Mouse (Mus musculus): ENCODE results near the gene 1700015G11Rik.

Gene 1700015G11Rik

DNA sequence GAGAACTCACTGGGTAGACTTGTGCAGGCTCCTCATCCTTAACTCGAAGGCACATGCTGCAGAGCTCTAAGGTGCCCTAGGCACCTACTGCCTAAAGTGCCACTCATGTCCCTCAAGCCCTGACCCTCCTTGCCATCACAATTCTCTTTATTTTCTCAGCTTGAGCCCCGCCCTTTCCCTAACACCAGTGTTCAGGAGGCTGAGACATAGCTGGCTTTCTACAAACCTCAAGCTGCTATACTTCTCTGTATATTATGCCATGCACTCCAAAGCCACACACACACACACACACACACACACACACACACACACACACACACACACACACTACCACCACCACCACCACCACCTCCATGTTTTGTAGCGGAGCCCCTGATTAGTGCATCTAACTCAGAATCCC lies at the start of gene 1700015G11Rik:
TSS of gene 1700015G11Rik (minus strand) at position 101 of the 400 bp plus-strand sequence.
- in situ Hi-C loops (cut with MseI, MboI), result no loop called here

- in situ Hi-C loops (cut with MseI, MboI), result no loop called here
Observed at GRCm38 (mm10) chr7:52056954-52057353, 41.4 kb upstream of the 1700015G11Rik start.

DNA sequence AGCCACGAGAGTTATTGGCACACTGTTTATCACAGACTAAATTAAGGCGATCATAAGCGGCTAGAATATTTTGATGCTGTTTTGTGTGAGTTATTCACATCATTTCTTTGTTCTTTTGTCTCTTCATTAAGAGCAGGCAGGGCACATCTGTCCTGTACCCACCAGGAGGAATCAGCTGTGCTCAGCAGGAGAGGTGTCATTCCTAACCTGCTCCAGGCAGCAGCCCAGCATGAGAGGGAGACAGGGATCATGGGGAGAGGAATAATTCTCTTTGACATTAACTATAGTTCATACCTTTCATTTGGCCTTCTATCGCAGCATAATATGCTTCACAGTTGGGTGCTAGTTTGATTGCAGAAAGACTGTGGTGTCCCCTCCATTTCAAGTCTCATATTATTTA lies 40.7 kb upstream of the 1700015G11Rik start:
- in situ Hi-C loops (cut with MseI, MboI), result no loop called here

DNA sequence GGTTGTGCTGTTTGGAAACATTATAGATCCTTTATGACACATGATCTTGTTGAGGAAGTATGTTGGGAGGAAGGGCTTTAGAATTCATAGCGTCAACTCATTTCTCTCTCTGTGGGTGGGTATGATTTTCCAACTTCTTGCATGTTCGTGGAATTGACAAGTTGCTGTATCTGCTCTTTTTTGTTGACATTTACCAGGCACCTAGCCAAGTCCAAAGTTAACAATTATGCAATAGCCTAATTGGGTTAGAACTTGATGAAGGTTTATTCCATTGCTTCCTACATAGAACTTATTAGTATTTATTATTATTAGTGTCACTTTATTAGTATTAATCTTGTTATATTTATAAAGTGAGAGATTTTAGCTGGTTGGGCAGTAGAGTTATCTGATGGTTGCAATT lies 40.3 kb upstream of the 1700015G11Rik start:
- in situ Hi-C loops (cut with MseI, MboI), result no loop called here

- in situ Hi-C loops (cut with MseI, MboI), result loop anchor here (25.0 kb wide), 1 partner anchor 349 kb away; no protein-coding TSS in a partner anchor
Observed at GRCm38 (mm10) chr7:52037600-52038582, 22.4 kb upstream of the 1700015G11Rik start.

DNA sequence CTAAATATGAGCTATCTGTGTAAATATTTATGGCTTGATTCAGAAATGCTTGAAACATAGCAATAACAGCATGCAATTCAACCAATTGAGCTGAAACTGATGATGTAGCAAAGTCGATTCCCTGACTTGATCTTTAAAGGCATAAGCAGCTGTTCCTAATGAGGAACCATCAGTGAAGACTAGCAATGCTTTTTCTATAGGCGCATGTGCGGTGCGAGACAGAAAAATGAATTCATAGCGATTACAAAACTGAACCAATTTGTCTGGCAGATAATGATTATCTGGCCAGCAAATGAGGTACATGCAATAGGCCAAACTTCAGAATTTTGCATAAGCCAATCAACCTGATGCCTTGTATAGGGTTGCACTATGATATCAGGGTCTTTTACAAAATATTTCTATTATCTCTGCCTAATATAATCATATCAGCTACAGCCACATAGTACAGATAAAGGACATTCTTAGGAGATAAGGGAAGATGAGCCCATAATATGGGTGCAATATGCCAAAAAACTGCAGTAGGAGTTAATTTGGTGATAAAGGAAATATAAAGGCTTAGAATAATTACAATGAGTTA lies 8.6 kb upstream of the 1700015G11Rik start:
- in situ Hi-C loops (cut with MseI, MboI), result no loop called here

- in situ Hi-C loops (cut with MseI, MboI), result no loop called here
Observed at GRCm38 (mm10) chr7:52022039-52022438, 6.5 kb upstream of the 1700015G11Rik start.

DNA sequence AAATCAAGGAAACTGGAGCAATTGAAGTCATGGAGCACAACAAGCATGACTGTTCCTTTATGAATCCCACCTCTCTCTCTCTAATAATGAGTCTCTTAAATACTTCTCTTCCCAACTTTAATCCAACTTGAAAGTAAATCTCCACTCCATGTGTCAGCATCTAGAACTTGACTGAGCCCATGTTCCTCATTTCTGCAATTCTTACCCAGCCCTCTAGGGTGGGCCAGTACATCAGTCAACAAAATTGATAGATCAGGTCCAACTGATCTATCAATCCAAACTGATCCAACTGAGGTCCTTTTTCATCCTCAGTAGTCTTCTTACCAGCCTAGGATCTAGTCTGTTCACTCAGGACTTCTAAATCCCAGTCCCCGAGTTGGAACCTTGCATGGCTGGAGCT lies 348 bp downstream of the 1700015G11Rik start:
- in situ Hi-C loops (cut with MseI, MboI), result no loop called here

GRCm38 (mm10) chr7:52013457-52013856 lies 2.1 kb downstream of the 1700015G11Rik start:
- in situ Hi-C loops (cut with MseI, MboI), result no loop called here

DNA sequence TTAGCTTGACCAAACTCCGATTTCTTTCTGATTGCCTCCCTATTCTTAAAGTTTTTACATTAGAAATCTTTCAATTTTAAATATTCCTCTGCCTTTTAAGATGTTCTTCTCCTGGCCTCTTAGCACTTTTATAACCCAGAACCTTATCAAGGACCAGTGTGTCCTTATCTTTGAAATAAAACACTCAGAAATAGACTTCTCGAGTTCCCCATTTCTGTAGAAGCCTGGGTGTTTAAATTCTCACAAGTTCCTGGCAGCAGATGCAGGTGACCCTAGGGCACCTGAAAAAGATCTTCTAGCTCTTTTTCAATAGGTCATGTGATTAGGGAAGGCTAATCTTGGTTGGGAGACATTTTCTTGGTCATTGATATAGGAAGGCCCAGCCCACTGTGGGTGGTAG lies 8.4 kb downstream of the 1700015G11Rik start:
- in situ Hi-C loops (cut with MseI, MboI), result no loop called here

DNA sequence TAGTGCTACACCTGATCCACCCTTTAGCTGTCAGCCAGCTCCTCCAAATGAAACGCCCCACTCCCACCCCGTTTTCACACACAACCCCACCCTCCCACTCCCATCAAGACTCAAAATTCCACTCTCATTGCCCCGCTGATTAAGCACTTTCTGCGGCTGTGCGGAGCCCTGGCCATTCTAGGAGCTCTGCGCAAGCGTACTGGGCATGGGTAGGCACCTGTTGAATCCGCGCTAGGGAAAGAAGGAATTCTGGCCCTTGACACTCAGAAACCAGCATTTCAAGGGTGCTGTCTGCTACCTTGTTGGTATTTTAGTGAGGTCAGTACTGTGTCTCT lies 9.3 kb downstream of the 1700015G11Rik start:
- in situ Hi-C loops (cut with MseI, MboI), result no loop called here

- in situ Hi-C loops (cut with MseI, MboI), result no loop called here
Observed at GRCm38 (mm10) chr7:52005511-52006295, 9.8 kb downstream of the 1700015G11Rik start, which contains the start of gene Svip. TSS of gene Svip (minus strand) at chr7:52006018.

DNA sequence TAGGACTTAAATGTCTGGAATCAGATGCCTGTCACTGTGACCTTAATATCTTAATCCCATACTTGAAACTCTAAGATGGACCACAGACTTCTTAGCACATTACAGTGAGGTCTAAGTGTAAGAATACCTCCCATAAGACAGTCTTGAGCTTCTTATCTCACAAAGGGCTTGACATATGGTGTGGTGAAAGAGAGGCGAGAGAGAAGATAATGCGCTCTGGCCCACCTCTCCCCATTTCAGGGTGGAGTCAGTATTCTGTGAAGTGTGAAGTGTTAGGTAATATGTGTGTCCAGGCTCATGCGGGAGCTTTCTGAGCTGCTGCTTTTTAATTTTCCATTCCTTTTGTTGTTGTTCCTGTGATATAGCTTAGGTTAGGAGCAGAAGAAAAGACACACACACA lies 24.5 kb downstream of the 1700015G11Rik start:
- in situ Hi-C loops (cut with MseI, MboI), result no loop called here

- in situ Hi-C loops (cut with MseI, MboI), result no loop called here
Observed at GRCm38 (mm10) chr7:51986909-51987308, 28.6 kb downstream of the 1700015G11Rik start.

DNA sequence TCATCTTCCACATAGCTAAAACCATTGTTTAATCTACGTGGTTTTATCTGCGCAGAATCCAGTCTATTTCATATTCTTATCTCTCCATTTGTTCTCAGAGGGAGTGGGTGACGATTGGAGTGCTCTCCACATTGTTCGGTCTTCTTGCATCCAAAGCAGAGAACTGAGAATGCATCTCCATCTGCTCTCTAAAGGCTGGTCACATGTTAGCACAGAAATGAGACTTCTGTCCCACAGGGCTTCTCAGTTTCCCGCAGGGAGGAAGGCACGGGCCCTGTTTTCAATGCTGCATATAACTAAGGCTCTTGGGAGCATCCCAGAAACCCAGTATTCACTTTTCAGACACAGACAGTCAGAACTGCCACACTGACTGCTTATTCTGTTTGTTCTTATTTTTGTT lies 29.8 kb downstream of the 1700015G11Rik start:
- in situ Hi-C loops (cut with MseI, MboI), result no loop called here

DNA sequence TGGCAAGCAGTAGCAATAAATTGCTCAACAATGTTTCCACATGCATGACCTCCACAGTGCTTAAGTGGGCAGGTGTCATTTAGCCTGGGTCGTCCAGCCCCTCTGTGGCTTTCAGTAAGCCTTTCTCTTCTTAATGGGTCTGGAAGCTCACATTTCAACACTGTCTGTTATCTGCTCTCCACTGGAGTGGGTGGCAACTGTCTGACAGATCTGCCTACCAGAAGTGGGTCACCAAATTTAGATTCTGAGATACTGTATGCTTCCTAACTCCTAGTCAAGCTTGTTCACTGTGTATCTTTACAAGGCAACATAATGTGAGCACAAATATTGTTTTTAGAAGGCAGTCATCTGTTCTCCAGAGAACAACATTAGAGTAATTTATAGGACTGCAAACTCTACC lies 33.2 kb downstream of the 1700015G11Rik start:
- in situ Hi-C loops (cut with MseI, MboI), result no loop called here

DNA sequence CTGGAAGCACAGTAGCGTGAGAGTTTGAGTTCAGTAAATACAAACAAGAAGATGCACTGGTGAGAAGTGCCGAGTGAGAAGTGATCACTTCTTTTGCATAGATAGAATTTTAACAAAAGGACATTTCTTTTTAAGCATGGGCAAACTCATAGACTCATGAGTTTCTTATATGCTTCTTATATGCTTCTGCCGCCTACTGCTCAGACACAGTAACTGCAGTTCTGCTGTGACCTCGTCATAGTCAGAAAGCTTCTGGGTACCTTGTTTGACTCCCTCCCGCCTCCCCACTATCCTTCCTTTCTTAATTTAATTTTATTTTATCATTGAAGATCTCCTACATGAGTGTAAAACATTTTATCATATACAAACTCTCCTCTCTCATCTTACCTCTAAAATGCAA lies 36.3 kb downstream of the 1700015G11Rik start:
- in situ Hi-C loops (cut with MseI, MboI), result no loop called here

- in situ Hi-C loops (cut with MseI, MboI), result no loop called here
Observed at GRCm38 (mm10) chr7:51975181-51975580, 40.3 kb downstream of the 1700015G11Rik start.

- in situ Hi-C loops (cut with MseI, MboI), result loop anchor here (5.0 kb wide), 1 partner anchor 356 kb away; no protein-coding TSS in a partner anchor
Observed at GRCm38 (mm10) chr7:51973526-51973925, 42.0 kb downstream of the 1700015G11Rik start.

DNA sequence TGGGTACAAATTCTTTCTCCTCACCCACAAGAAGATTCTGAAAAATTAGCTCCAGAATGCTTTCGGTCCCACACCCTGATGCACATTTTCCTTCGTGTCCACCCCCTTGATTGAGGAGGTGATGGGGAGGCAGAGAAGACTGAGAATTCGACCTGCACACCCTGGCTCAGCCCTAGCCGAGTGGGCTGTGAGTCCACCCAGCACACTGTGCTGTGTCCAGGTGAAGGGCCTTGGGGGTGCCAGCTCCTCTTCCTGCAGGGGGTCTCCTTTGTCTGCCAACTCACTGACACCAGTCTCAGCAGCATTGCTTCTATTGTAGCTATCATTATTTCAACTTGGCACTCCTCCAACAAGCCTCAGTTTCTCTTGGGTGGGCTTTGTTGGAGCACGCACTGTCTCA lies 42.4 kb downstream of the 1700015G11Rik start:
- in situ Hi-C loops (cut with MseI, MboI), result loop anchor here (5.0 kb wide), 1 partner anchor 356 kb away; no protein-coding TSS in a partner anchor

GRCm38 (mm10) chr7:51972252-51972855 lies 43.2 kb downstream of the 1700015G11Rik start:
- in situ Hi-C loops (cut with MseI, MboI), result loop anchor here (5.0 kb wide), 1 partner anchor 355 kb away; no protein-coding TSS in a partner anchor
